In the genomic region with DNA sequence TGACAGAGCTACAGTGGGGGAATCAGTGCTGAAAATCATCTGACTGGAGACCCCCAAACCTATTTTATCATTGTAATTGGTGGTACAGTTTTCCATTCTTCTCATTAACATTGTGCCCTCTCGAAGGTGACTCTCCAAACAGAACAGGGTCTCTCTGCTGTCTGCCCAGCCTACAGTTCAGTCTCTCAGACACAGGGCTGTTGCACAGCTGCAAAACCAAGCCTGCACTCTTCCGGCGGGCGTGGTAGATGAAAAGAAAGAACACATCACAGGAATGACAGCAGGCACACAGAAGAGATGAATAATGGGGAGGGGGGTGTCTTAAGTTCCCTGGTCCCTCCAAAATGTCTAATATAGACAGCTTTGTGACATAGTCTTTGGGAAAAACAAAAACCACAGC, we compare ENCODE assay signal across 15 mouse cellular contexts. TPM values are rescaled to one million over a fixed set of nuclear protein-coding genes. Genes with fewer than 3 reads are reported as not detected.
DNase-seq lines count a peak whose midpoint lies in the region; ATAC-seq and TF ChIP-seq lines count a peak whose summit lies in the region.
"Had no signal": no experiment of that assay in that cellular context is flagged by ENCODE, and none has a peak within 500 bp of the region (broad histone marks: within the 10 kb centered on the region; RNA-seq: fewer than 3 reads in every experiment).

No protein-coding gene starts in this region.

- H3K9me3 ChIP-seq in forebrain, embryonic 11.5 days (ENCODE audit: control insufficient read depth, low read length): no peaks in the 10 kb centered on the region
- no peaks in the 10 kb centered on the region for H3K9me3 ChIP-seq in hindbrain, embryonic 13.5 days
- H3K9me3 ChIP-seq in midbrain, embryonic 15.5 days: no peaks in the 10 kb centered on the region
- H3K9me3 ChIP-seq in lung, postnatal 0 days (ENCODE audit: low read length): no peaks in the 10 kb centered on the region
- H3K9me3 ChIP-seq: embryonic facial prominence, embryonic 12.5 days; limb, embryonic 15.5 days had no signal

- 62% methylated on average over 4 of the region's 4 CpGs for WGBS in forebrain, embryonic 11.5 days
- 27% methylated on average over 4 of the region's 4 CpGs for WGBS in hindbrain, embryonic 13.5 days
- 16% methylated on average over 4 of the region's 4 CpGs for WGBS in midbrain, embryonic 15.5 days
- 85% methylated on average over 4 of the region's 4 CpGs for WGBS in lung, postnatal 0 days

- no peaks in the 10 kb centered on the region for H3K27me3 ChIP-seq in forebrain, embryonic 11.5 days (ENCODE audit: control insufficient read depth, insufficient read depth, low read length)
- no peaks in the 10 kb centered on the region for H3K27me3 ChIP-seq in hindbrain, embryonic 13.5 days
- no peaks in the 10 kb centered on the region for H3K27me3 ChIP-seq in midbrain, embryonic 15.5 days (replicated peaks)
- H3K27me3 ChIP-seq in lung, postnatal 0 days (replicated peaks; ENCODE audit: insufficient read depth, low read length): no peaks in the 10 kb centered on the region
- H3K27me3 ChIP-seq: embryonic facial prominence, embryonic 12.5 days; limb, embryonic 15.5 days had no signal

- peak overlapping the region; percentile 4; the same call in 1 of the 2 replicates for H3K27ac ChIP-seq in forebrain, embryonic 11.5 days (ENCODE audit: low read depth, low read length)
- H3K27ac ChIP-seq in hindbrain, embryonic 13.5 days: peak overlapping the region; percentile 83
- H3K27ac ChIP-seq in midbrain, embryonic 15.5 days: peak overlapping the region; percentile 84
- H3K27ac ChIP-seq in lung, postnatal 0 days (ENCODE audit: low read length): no peak overlapping the region
- H3K27ac ChIP-seq: embryonic facial prominence, embryonic 12.5 days; kidney, postnatal 0 days; limb, embryonic 15.5 days had no signal

- DNase-seq in brain, adult 2 months (ENCODE audit: low read depth, low spot score): peak; percentile 16
- DNase-seq in forebrain, embryonic 11.5 days (ENCODE audit: low spot score): no peak
- DNase-seq in B cell, adult 2 months: no peak
- no peak for DNase-seq in lung, postnatal 0 days (ENCODE audit: low spot score)
- DNase-seq: adrenal gland, postnatal 25 days; cerebellum, postnatal 25 days; gastrocnemius, postnatal 25 days; lung, adult 2 months had no signal

- no peak for TF ChIP-seq EP300 in lung, postnatal 0 days (IDR thresholded peaks at IDR 0.05)

- no peak overlapping the region for H3K9ac ChIP-seq in forebrain, embryonic 11.5 days (ENCODE audit: low read length)
- no peak overlapping the region for H3K9ac ChIP-seq in hindbrain, embryonic 13.5 days
- no peak overlapping the region for H3K9ac ChIP-seq in midbrain, embryonic 15.5 days
- H3K9ac ChIP-seq in lung, postnatal 0 days (replicated peaks; ENCODE audit: low read depth): no peak overlapping the region
- H3K9ac ChIP-seq: embryonic facial prominence, embryonic 12.5 days; limb, embryonic 15.5 days had no signal

- no peaks in the 10 kb centered on the region for H3K36me3 ChIP-seq in forebrain, embryonic 11.5 days (ENCODE audit: control insufficient read depth, insufficient read depth, low read length)
- H3K36me3 ChIP-seq in hindbrain, embryonic 13.5 days: peaks cover 6% of the 10 kb centered on the region; the same call in 1 of the 2 replicates
- H3K36me3 ChIP-seq in midbrain, embryonic 15.5 days (replicated peaks): no peaks in the 10 kb centered on the region
- peaks cover 19% of the 10 kb centered on the region; the same call in 1 of the 2 replicates for H3K36me3 ChIP-seq in lung, postnatal 0 days (ENCODE audit: insufficient read depth, low read length)
- H3K36me3 ChIP-seq: embryonic facial prominence, embryonic 12.5 days; limb, embryonic 15.5 days had no signal

- no peak overlapping the region for H3K4me3 ChIP-seq in forebrain, embryonic 11.5 days (ENCODE audit: low read depth, low read length)
- H3K4me3 ChIP-seq in hindbrain, embryonic 13.5 days: no peak overlapping the region
- H3K4me3 ChIP-seq in midbrain, embryonic 15.5 days: no peak overlapping the region
- H3K4me3 ChIP-seq in lung, postnatal 0 days (ENCODE audit: low read depth, low read length): no peak overlapping the region
- H3K4me3 ChIP-seq: embryonic facial prominence, embryonic 12.5 days; limb, embryonic 15.5 days had no signal

- ATAC-seq in forebrain, embryonic 11.5 days (replicated peaks; ENCODE audit: low FRiP score): no peak
- ATAC-seq in hindbrain, embryonic 13.5 days (ENCODE audit: low FRiP score): peak; percentile 46
- peak; percentile 44 for ATAC-seq in midbrain, embryonic 15.5 days (replicated peaks)
- ATAC-seq in lung, postnatal 0 days: no peak
- no peak for ATAC-seq in cerebellum, adult (ENCODE audit: insufficient number of reproducible peaks, low FRiP score, low TSS enrichment)
- ATAC-seq: inflammation-experienced regulatory T-cells, adult 6 months had no signal

- no peaks in the 10 kb centered on the region; the same call in 1 of the 2 replicates for H3K4me1 ChIP-seq in forebrain, embryonic 11.5 days (replicated peaks; ENCODE audit: control insufficient read depth, insufficient read depth, low read length)
- H3K4me1 ChIP-seq in hindbrain, embryonic 13.5 days (replicated peaks): peaks cover 24% of the 10 kb centered on the region
- H3K4me1 ChIP-seq in midbrain, embryonic 15.5 days: peaks cover 28% of the 10 kb centered on the region
- H3K4me1 ChIP-seq in lung, postnatal 0 days (ENCODE audit: insufficient read depth, low read depth, low read length): no peaks in the 10 kb centered on the region
- H3K4me1 ChIP-seq: limb, embryonic 15.5 days had no signal

- H3K4me2 ChIP-seq in forebrain, embryonic 11.5 days (ENCODE audit: low read depth, low read length, severe bottlenecking): no peak overlapping the region
- no peak overlapping the region for H3K4me2 ChIP-seq in hindbrain, embryonic 13.5 days
- no peak overlapping the region for H3K4me2 ChIP-seq in midbrain, embryonic 15.5 days
- H3K4me2 ChIP-seq in lung, postnatal 0 days (replicated peaks; ENCODE audit: low read depth, low read length): no peak overlapping the region
- H3K4me2 ChIP-seq: embryonic facial prominence, embryonic 12.5 days; limb, embryonic 15.5 days had no signal

- no peak for TF ChIP-seq CTCF in lung, postnatal 0 days (IDR thresholded peaks at IDR 0.05)

RNA-seq across cellular contexts. Expression of a gene that starts 27.3 kb away (rescaled TPM):
- 19.0 and 19.5 TPM in 2 replicates for polyA plus RNA-seq in forebrain, embryonic 11.5 days (2014; fragmentation: Nextera tagmentation; extraction: Ambion mirVana)
- 163 and 173 TPM in 2 replicates for polyA plus RNA-seq in hindbrain, embryonic 13.5 days (2015; fragmentation: Nextera tagmentation; extraction: Ambion mirVana)
- 247 and 248 TPM in 2 replicates for polyA plus RNA-seq in midbrain, embryonic 15.5 days (2015; fragmentation: Nextera tagmentation; extraction: Ambion mirVana)
- 0.75 and 0.93 TPM in 2 replicates for polyA plus RNA-seq in lung, postnatal 0 days (2015; fragmentation: Nextera tagmentation; extraction: Ambion mirVana)

Comparison
In these comparisons a context has a peak if more than half of its experiments do, and no peak if none do; other contexts are left out.
1. ATAC-seq: peak in hindbrain, embryonic 13.5 days (single experiment) and midbrain, embryonic 15.5 days (single experiment); none in forebrain, embryonic 11.5 days (single experiment), lung, postnatal 0 days (single experiment) and cerebellum, adult (single experiment).
2. RNA of a gene that starts 27.3 kb away (polyA plus RNA-seq): 247 to 248 TPM in midbrain, embryonic 15.5 days, 163 to 173 TPM in hindbrain, embryonic 13.5 days and 19.0 to 19.5 TPM in forebrain, embryonic 11.5 days; 0.75 to 0.93 TPM in lung, postnatal 0 days; every median in the first group is over 10 times any median in the second.